Comparison of ENCODE assay signal across 24 mouse cellular contexts in the genomic region with DNA sequence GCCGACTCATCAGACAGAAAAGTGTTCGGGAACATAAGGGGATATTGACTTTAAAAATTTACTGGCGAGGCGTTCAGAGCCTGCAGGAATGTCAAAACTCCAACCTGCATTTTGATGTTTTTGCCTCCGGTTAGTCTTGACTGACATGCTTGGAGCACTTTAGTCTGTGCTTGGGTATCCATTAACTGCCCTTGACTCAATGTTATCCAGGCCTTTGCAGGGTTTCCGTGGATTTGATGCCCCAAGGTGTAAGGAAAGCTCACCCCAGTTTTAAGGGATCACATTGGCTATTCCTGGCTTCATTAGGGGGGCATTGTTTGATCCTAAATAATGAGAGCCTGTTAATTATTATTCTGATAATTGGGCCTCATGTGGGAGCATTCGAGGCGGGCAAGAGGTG.
DNase-seq lines count a peak whose midpoint lies in the region; ATAC-seq lines count a peak whose summit lies in the region.
"Had no signal": no experiment of that assay in that cellular context is flagged by ENCODE, and none has a peak within 500 bp of the region (broad histone marks: within the 10 kb centered on the region; RNA-seq: fewer than 3 reads in every experiment).

No protein-coding gene starts in this region.

- no peak overlapping the region for H3K27ac ChIP-seq in kidney, embryonic 14.5 days (ENCODE audit: low read depth, low read length)
- peak overlapping the region; percentile 37; the same call in 1 of the 2 replicates for H3K27ac ChIP-seq in kidney, embryonic 15.5 days
- H3K27ac ChIP-seq: forebrain, embryonic 10.5 days; forebrain, embryonic 13.5 days; heart, adult 2 months; heart, embryonic 10.5 days; heart, embryonic 13.5 days; hindbrain, embryonic 10.5 days; hindbrain, embryonic 13.5 days had no signal

- ATAC-seq in kidney, embryonic 14.5 days (ENCODE audit: low FRiP score, low TSS enrichment): no peak
- peak; percentile 67; the same call in 1 of the 2 replicates for ATAC-seq in kidney, embryonic 15.5 days (replicated peaks; ENCODE audit: low FRiP score)
- ATAC-seq: forebrain, embryonic 13.5 days; forebrain, embryonic 16.5 days; hindbrain, embryonic 16.5 days had no signal

- no peak overlapping the region for H3K9ac ChIP-seq in kidney, embryonic 14.5 days (ENCODE audit: low read depth, low read length)
- H3K9ac ChIP-seq in kidney, embryonic 15.5 days: no peak overlapping the region
- H3K9ac ChIP-seq: forebrain, embryonic 13.5 days; heart, embryonic 13.5 days; hindbrain, embryonic 13.5 days had no signal

- no peak overlapping the region for H3K4me2 ChIP-seq in kidney, embryonic 14.5 days (replicated peaks; ENCODE audit: low read depth, low read length)
- no peak overlapping the region for H3K4me2 ChIP-seq in kidney, embryonic 15.5 days
- H3K4me2 ChIP-seq: forebrain, embryonic 13.5 days; heart, embryonic 13.5 days; hindbrain, embryonic 13.5 days had no signal

- no peaks in the 10 kb centered on the region for H3K9me3 ChIP-seq in kidney, embryonic 14.5 days (ENCODE audit: control insufficient read depth, low read length)
- no peaks in the 10 kb centered on the region for H3K9me3 ChIP-seq in kidney, embryonic 15.5 days (replicated peaks)
- H3K9me3 ChIP-seq: forebrain, embryonic 10.5 days; forebrain, embryonic 13.5 days; heart, embryonic 10.5 days; heart, embryonic 13.5 days; hindbrain, embryonic 10.5 days; hindbrain, embryonic 13.5 days had no signal

- no peak overlapping the region for H3K4me3 ChIP-seq in kidney, embryonic 14.5 days (ENCODE audit: low read length)
- H3K4me3 ChIP-seq in kidney, embryonic 15.5 days (replicated peaks): no peak overlapping the region
- H3K4me3 ChIP-seq: forebrain, embryonic 10.5 days; forebrain, embryonic 13.5 days; heart, adult 2 months; heart, embryonic 10.5 days; heart, embryonic 13.5 days; hindbrain, embryonic 10.5 days; hindbrain, embryonic 13.5 days had no signal

- WGBS in kidney, embryonic 14.5 days: 50% methylated on average over 8 of the region's 8 CpGs
- 51% methylated on average over 8 of the region's 8 CpGs for WGBS in kidney, embryonic 15.5 days

- peak; percentile 82 for DNase-seq in kidney, adult 11 months
- DNase-seq in kidney, postnatal 10 days: peak; percentile 37
- DNase-seq in kidney, postnatal 36 days: peak; percentile 46 to 77
- no peak for DNase-seq in gastrocnemius, adult 18-20 months (ENCODE audit: low spot score)
- no peak for DNase-seq in T-cell, adult 2 months (ENCODE audit: low spot score)
- DNase-seq in frontal cortex, postnatal 10 days (ENCODE audit: low spot score in 2 of 2): no peak
- DNase-seq: adrenal gland, adult 2 months; adrenal gland, postnatal 14 days; cerebellum, adult 18-20 months; cerebellum, adult 9-10 months; cerebellum, postnatal 14 days; gastrocnemius, postnatal 36 days; heart, adult 2 months; heart, postnatal 14 days had no signal

- no peaks in the 10 kb centered on the region for H3K36me3 ChIP-seq in kidney, embryonic 14.5 days (ENCODE audit: control insufficient read depth, insufficient read depth, low read length)
- H3K36me3 ChIP-seq in kidney, embryonic 15.5 days: no peaks in the 10 kb centered on the region
- H3K36me3 ChIP-seq: forebrain, embryonic 10.5 days; heart, embryonic 10.5 days; heart, embryonic 13.5 days; hindbrain, embryonic 10.5 days; hindbrain, embryonic 13.5 days had no signal

- no peaks in the 10 kb centered on the region for H3K4me1 ChIP-seq in kidney, embryonic 14.5 days (ENCODE audit: control insufficient read depth, insufficient read depth, low read length)
- peaks cover 5% of the 10 kb centered on the region; the same call in 1 of the 2 replicates for H3K4me1 ChIP-seq in kidney, embryonic 15.5 days
- H3K4me1 ChIP-seq: heart, embryonic 10.5 days; heart, embryonic 13.5 days; hindbrain, embryonic 13.5 days had no signal

- H3K27me3 ChIP-seq in kidney, embryonic 14.5 days (ENCODE audit: control insufficient read depth, insufficient read depth, low read length): no peaks in the 10 kb centered on the region
- H3K27me3 ChIP-seq in kidney, embryonic 15.5 days: peaks cover 7% of the 10 kb centered on the region; the same call in 1 of the 2 replicates
- H3K27me3 ChIP-seq: forebrain, embryonic 13.5 days; heart, embryonic 13.5 days; hindbrain, embryonic 13.5 days had no signal

Comparison
In these comparisons a context has a peak if more than half of its experiments do, and no peak if none do; other contexts are left out.
1. DNase-seq: peak in kidney, adult 11 months (single experiment), kidney, postnatal 10 days (single experiment) and kidney, postnatal 36 days (2 of 2); none in gastrocnemius, adult 18-20 months (single experiment), T-cell, adult 2 months (single experiment) and frontal cortex, postnatal 10 days (0 of 2).